Comparison of ENCODE assay signal across 16 mouse cellular contexts in the genomic region with DNA sequence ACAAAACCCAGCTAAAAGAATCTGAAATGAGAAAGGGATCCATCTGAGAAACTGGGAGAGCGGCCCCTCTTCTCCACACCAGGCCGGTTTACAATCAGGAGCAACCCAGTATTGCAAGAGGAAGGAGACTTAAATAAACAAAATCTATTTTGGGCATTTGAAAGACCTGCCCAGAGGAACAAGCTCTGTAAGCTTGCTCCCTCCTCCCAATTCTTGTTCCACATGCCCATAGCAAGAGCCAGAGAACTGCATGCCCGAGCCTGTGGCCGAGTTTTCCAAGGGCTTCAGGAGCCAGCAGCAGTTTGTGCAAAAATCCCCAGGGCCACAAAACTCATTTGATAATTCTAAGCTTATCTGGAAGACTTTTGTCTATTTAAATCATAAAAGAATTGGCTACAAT. TPM values are rescaled to one million over a fixed set of nuclear protein-coding genes. Genes with fewer than 3 reads are reported as not detected.
A peak's percentile ranks its signal among the peaks of the same experiment; 100 is the strongest.
DNase-seq lines count a peak whose midpoint lies in the region; ATAC-seq and TF ChIP-seq lines count a peak whose summit lies in the region.
"Had no signal": no experiment of that assay in that cellular context is flagged by ENCODE, and none has a peak within 500 bp of the region (broad histone marks: within the 10 kb centered on the region; RNA-seq: fewer than 3 reads in every experiment).

No protein-coding gene starts in this region.

- WGBS in lung, adult 2 months, result 22% methylated on average over 4 of the region's 4 CpGs
- WGBS in stomach, embryonic 14.5 days, result 63% methylated on average over 4 of the region's 4 CpGs
- WGBS in forebrain, embryonic 14.5 days, result 87% methylated on average over 4 of the region's 4 CpGs

- ATAC-seq in stomach, embryonic 14.5 days (ENCODE audit: insufficient number of reproducible peaks, insufficient read depth, low FRiP score, low read depth), result no peak
- no peak for ATAC-seq in forebrain, embryonic 14.5 days
- ATAC-seq: forebrain, postnatal 0 days; inflammation-experienced regulatory T-cells, adult 6 months; liver, embryonic 12.5 days; Patski had no signal

- H3K9ac ChIP-seq in stomach, embryonic 14.5 days (replicated peaks; ENCODE audit: low read depth, low read length), result no peak overlapping the region
- H3K9ac ChIP-seq in forebrain, embryonic 14.5 days (ENCODE audit: low read length), result no peak overlapping the region
- H3K9ac ChIP-seq: forebrain, postnatal 0 days; liver, embryonic 12.5 days had no signal

- H3K36me3 ChIP-seq in stomach, embryonic 14.5 days (ENCODE audit: control insufficient read depth, insufficient read depth, low read length), result peaks cover 34% of the 10 kb centered on the region
- peaks cover 69% of the 10 kb centered on the region for H3K36me3 ChIP-seq in forebrain, embryonic 14.5 days (ENCODE audit: control insufficient read depth, insufficient read depth, low read length)

- TF ChIP-seq POLR2A in lung, adult 2 months (IDR thresholded peaks at IDR 0.05; ENCODE audit: borderline replicate concordance, extremely low read depth, low read depth, low read length), result peak; percentile 25; the same call in 1 of the 2 replicates

- H3K9me3 ChIP-seq in stomach, embryonic 14.5 days (ENCODE audit: control insufficient read depth, low read depth, low read length), result no peaks in the 10 kb centered on the region
- no peaks in the 10 kb centered on the region for H3K9me3 ChIP-seq in forebrain, embryonic 14.5 days (replicated peaks; ENCODE audit: control insufficient read depth, low read length)
- H3K9me3 ChIP-seq: liver, embryonic 12.5 days had no signal

- DNase-seq in heart, adult 18-20 months, result peak; percentile 49 to 64
- no peak for DNase-seq in heart, postnatal 25 days (ENCODE audit: low spot score)
- peak; percentile 26 for DNase-seq in heart, adult 8-10 months (ENCODE audit: low spot score)
- DNase-seq in lung, adult 2 months, result no peak
- DNase-seq in forebrain, embryonic 14.5 days (ENCODE audit: low spot score), result no peak
- DNase-seq in kidney, adult 18-20 months, result no peak
- DNase-seq in ovary, postnatal 14 days (ENCODE audit: low spot score), result no peak
- DNase-seq: adrenal gland, adult 8-10 months; cerebellum, adult 11-12 months; forebrain, postnatal 0 days; kidney, postnatal 4 days; thymus, postnatal 14 days had no signal

- peaks cover 12% of the 10 kb centered on the region for H3K4me1 ChIP-seq in lung, adult 2 months (ENCODE audit: control insufficient read depth, insufficient read depth, low read length)
- H3K4me1 ChIP-seq in stomach, embryonic 14.5 days (ENCODE audit: control insufficient read depth, insufficient read depth, low read length), result no peaks in the 10 kb centered on the region
- H3K4me1 ChIP-seq in forebrain, embryonic 14.5 days (ENCODE audit: control insufficient read depth, insufficient read depth, low read length), result no peaks in the 10 kb centered on the region
- H3K4me1 ChIP-seq: liver, embryonic 12.5 days had no signal

- no peaks in the 10 kb centered on the region for H3K27me3 ChIP-seq in stomach, embryonic 14.5 days (ENCODE audit: control insufficient read depth, insufficient read depth, low read length)
- H3K27me3 ChIP-seq in forebrain, embryonic 14.5 days (replicated peaks; ENCODE audit: control insufficient read depth, insufficient read depth, low read length), result no peaks in the 10 kb centered on the region
- H3K27me3 ChIP-seq: liver, embryonic 12.5 days; Patski had no signal

- no peak overlapping the region for H3K4me3 ChIP-seq in lung, adult 2 months (replicated peaks; ENCODE audit: extremely low read depth, low read depth, low read length)
- no peak overlapping the region for H3K4me3 ChIP-seq in stomach, embryonic 14.5 days (ENCODE audit: low read depth, low read length)
- no peak overlapping the region for H3K4me3 ChIP-seq in forebrain, embryonic 14.5 days (ENCODE audit: low read depth, low read length)
- H3K4me3 ChIP-seq: liver, embryonic 12.5 days had no signal

- H3K27ac ChIP-seq in stomach, embryonic 14.5 days (ENCODE audit: low read length), result peak overlapping the region; percentile 39; the same call in 1 of the 2 replicates
- no peak overlapping the region for H3K27ac ChIP-seq in forebrain, embryonic 14.5 days (ENCODE audit: low read depth, low read length)
- H3K27ac ChIP-seq: liver, embryonic 12.5 days had no signal

- no peak for TF ChIP-seq CTCF in lung, adult 2 months (IDR thresholded peaks at IDR 0.05; ENCODE audit: insufficient read depth, low read length)

- H3K4me2 ChIP-seq in stomach, embryonic 14.5 days (replicated peaks; ENCODE audit: low read depth, low read length), result no peak overlapping the region
- no peak overlapping the region for H3K4me2 ChIP-seq in forebrain, embryonic 14.5 days (ENCODE audit: low read length)
- H3K4me2 ChIP-seq: liver, embryonic 12.5 days had no signal

- intact Hi-C loops in heart, postnatal 25 days (cut with DNase I), result no loop called here

RNA-seq across cellular contexts. Expression of a gene that starts 23.5 kb away (rescaled TPM):
- total RNA-seq in heart, adult 18-20 months (2021), result 100 to 1,000 TPM; 727 to 753 TPM
- 100 to 1,000 TPM; 712 to 776 TPM for total RNA-seq in heart, postnatal 25 days (2021)
- 100 to 1,000 TPM; 780 to 845 (median 813) TPM for total RNA-seq in heart, adult 8-10 months (2022)
- polyA plus RNA-seq in lung, adult 2 months (2012; rRNA removed), result 359 and 502 TPM in 2 replicates
- polyA plus RNA-seq in stomach, embryonic 14.5 days (2014; fragmentation: Nextera tagmentation; extraction: Ambion mirVana), result 211 and 225 TPM in 2 replicates
- polyA plus RNA-seq in forebrain, embryonic 14.5 days (2014; fragmentation: Nextera tagmentation; extraction: Ambion mirVana), result 338 TPM in 2 replicates

RNA-seq across cellular contexts. Expression of a gene that starts 57.7 kb away (rescaled TPM):
- total RNA-seq in heart, adult 18-20 months (2021), result 10 to 100 TPM; 24.0 to 27.0 TPM
- 10 to 100 TPM; 28.4 to 28.7 TPM for total RNA-seq in heart, postnatal 25 days (2021)
- total RNA-seq in heart, adult 8-10 months (2022), result 10 to 100 TPM; 25.0 to 28.0 (median 26.5) TPM
- 33.3 and 42.4 TPM in 2 replicates for polyA plus RNA-seq in lung, adult 2 months (2012; rRNA removed)
- 61.6 and 62.5 TPM in 2 replicates for polyA plus RNA-seq in stomach, embryonic 14.5 days (2014; fragmentation: Nextera tagmentation; extraction: Ambion mirVana)
- 63.6 and 70.8 TPM in 2 replicates for polyA plus RNA-seq in forebrain, embryonic 14.5 days (2014; fragmentation: Nextera tagmentation; extraction: Ambion mirVana)

Comparison
In these comparisons a context has a peak if more than half of its experiments do, and no peak if none do; other contexts are left out.
1. DNase-seq: peak in heart, adult 18-20 months (2 of 2) and heart, adult 8-10 months (single experiment); none in heart, postnatal 25 days (single experiment), lung, adult 2 months (single experiment), forebrain, embryonic 14.5 days (single experiment), kidney, adult 18-20 months (single experiment) and ovary, postnatal 14 days (single experiment).